Mouse (Mus musculus): Measurements from ENCODE around the gene Tpcn2. TPM values are rescaled to one million over a fixed set of nuclear protein-coding genes. Genes with fewer than 3 reads are reported as not detected.

Gene Tpcn2
- total and polyA plus RNA-seq, 2 experiments = 1.9 to 5.0 TPM

- DNase-seq (ENCODE audit: extremely low read depth, low read depth, low spot score) = no peak
- H3K27me3 ChIP-seq (ENCODE audit: control insufficient read depth, insufficient read depth, low read length) = no peaks in the 10 kb centered on the region
- H3K36me3 ChIP-seq (ENCODE audit: control insufficient read depth, insufficient read depth, low read length) = no peaks in the 10 kb centered on the region
- no peak overlapping the region for H3K27ac ChIP-seq (replicated peaks; ENCODE audit: insufficient read depth, low read depth, low read length)
- no peaks in the 10 kb centered on the region for H3K4me1 ChIP-seq (ENCODE audit: control insufficient read depth, insufficient read depth, low read length)
- no peaks in the 10 kb centered on the region for H3K79me2 ChIP-seq (ENCODE audit: control insufficient read depth, insufficient read depth, low read length)
- H3K4me3 ChIP-seq (ENCODE audit: insufficient read depth, low read depth, low read length) = no peak overlapping the region
- no peak overlapping the region for H3K9ac ChIP-seq (ENCODE audit: low read depth, low read length)
- TF ChIP-seq CTCF (IDR thresholded peaks at IDR 0.05; ENCODE audit: low read depth, low read length) = no peak
- TF ChIP-seq POLR2A (IDR thresholded peaks at IDR 0.05; ENCODE audit: extremely low read depth, insufficient read depth, low read length) = no peak
- 54% methylated on average over 4 of the region's 4 CpGs for WGBS
These were observed 25.1 kb upstream of the Tpcn2 start for GRCm38 (mm10) chr7:145308866-145309265.

GRCm38 (mm10) chr7:145308061-145308675 is 24.4 kb upstream of the Tpcn2 start:
- peak; percentile 12 for DNase-seq (ENCODE audit: extremely low read depth, low read depth, low spot score)
- Histone ChIP-seq H3K36me3 (ENCODE audit: control insufficient read depth, insufficient read depth, low read length) (no peaks in the 10 kb centered on the region), H3K4me1 (ENCODE audit: control insufficient read depth, insufficient read depth, low read length) (no peaks in the 10 kb centered on the region), H3K9ac (ENCODE audit: low read depth, low read length) (no peak overlapping the region), H3K79me2 (ENCODE audit: control insufficient read depth, insufficient read depth, low read length) (no peaks in the 10 kb centered on the region), H3K27ac (replicated peaks; ENCODE audit: insufficient read depth, low read depth, low read length) (no peak overlapping the region), H3K4me3 (ENCODE audit: insufficient read depth, low read depth, low read length) (no peak overlapping the region), H3K27me3 (ENCODE audit: control insufficient read depth, insufficient read depth, low read length) (no peaks in the 10 kb centered on the region)
- 72% methylated on average over 30 of the region's 30 CpGs for WGBS
- no peak for TF ChIP-seq POLR2A (IDR thresholded peaks at IDR 0.05; ENCODE audit: extremely low read depth, insufficient read depth, low read length)
- no peak for TF ChIP-seq CTCF (IDR thresholded peaks at IDR 0.05; ENCODE audit: low read depth, low read length)

GRCm38 (mm10) chr7:145307636-145308035 is 23.8 kb upstream of the Tpcn2 start:
- 89% methylated on average over 10 of the region's 10 CpGs for WGBS
- Histone ChIP-seq H3K79me2 (ENCODE audit: control insufficient read depth, insufficient read depth, low read length) (no peaks in the 10 kb centered on the region), H3K4me3 (ENCODE audit: insufficient read depth, low read depth, low read length) (no peak overlapping the region), H3K9ac (ENCODE audit: low read depth, low read length) (no peak overlapping the region), H3K27ac (replicated peaks; ENCODE audit: insufficient read depth, low read depth, low read length) (no peak overlapping the region), H3K27me3 (ENCODE audit: control insufficient read depth, insufficient read depth, low read length) (no peaks in the 10 kb centered on the region), H3K4me1 (ENCODE audit: control insufficient read depth, insufficient read depth, low read length) (no peaks in the 10 kb centered on the region), H3K36me3 (ENCODE audit: control insufficient read depth, insufficient read depth, low read length) (no peaks in the 10 kb centered on the region)
- TF ChIP-seq POLR2A (IDR thresholded peaks at IDR 0.05; ENCODE audit: extremely low read depth, insufficient read depth, low read length) (no peak), CTCF (IDR thresholded peaks at IDR 0.05; ENCODE audit: low read depth, low read length) (no peak)
- DNase-seq (ENCODE audit: extremely low read depth, low read depth, low spot score) = no peak

GRCm38 (mm10) chr7:145304153-145304552 is 20.3 kb upstream of the Tpcn2 start:
- Histone ChIP-seq H3K4me3 (ENCODE audit: insufficient read depth, low read depth, low read length) (no peak overlapping the region), H3K79me2 (ENCODE audit: control insufficient read depth, insufficient read depth, low read length) (no peaks in the 10 kb centered on the region), H3K9ac (ENCODE audit: low read depth, low read length) (no peak overlapping the region), H3K4me1 (ENCODE audit: control insufficient read depth, insufficient read depth, low read length) (no peaks in the 10 kb centered on the region), H3K36me3 (ENCODE audit: control insufficient read depth, insufficient read depth, low read length) (no peaks in the 10 kb centered on the region), H3K27ac (replicated peaks; ENCODE audit: insufficient read depth, low read depth, low read length) (no peak overlapping the region), H3K27me3 (ENCODE audit: control insufficient read depth, insufficient read depth, low read length) (no peaks in the 10 kb centered on the region)
- DNase-seq (ENCODE audit: extremely low read depth, low read depth, low spot score) = no peak
- WGBS = 75% methylated on average over 2 of the region's 2 CpGs
- TF ChIP-seq POLR2A (IDR thresholded peaks at IDR 0.05; ENCODE audit: extremely low read depth, insufficient read depth, low read length) (no peak), CTCF (IDR thresholded peaks at IDR 0.05; ENCODE audit: low read depth, low read length) (no peak)

- no peaks in the 10 kb centered on the region for H3K79me2 ChIP-seq (ENCODE audit: control insufficient read depth, insufficient read depth, low read length)
- peak; percentile 4 for DNase-seq (ENCODE audit: extremely low read depth, low read depth, low spot score)
- H3K4me3 ChIP-seq (ENCODE audit: insufficient read depth, low read depth, low read length) = no peak overlapping the region
- no peak overlapping the region for H3K9ac ChIP-seq (ENCODE audit: low read depth, low read length)
- H3K4me1 ChIP-seq (ENCODE audit: control insufficient read depth, insufficient read depth, low read length) = no peaks in the 10 kb centered on the region
- no peaks in the 10 kb centered on the region for H3K36me3 ChIP-seq (ENCODE audit: control insufficient read depth, insufficient read depth, low read length)
- H3K27me3 ChIP-seq (ENCODE audit: control insufficient read depth, insufficient read depth, low read length) = no peaks in the 10 kb centered on the region
- TF ChIP-seq POLR2A (IDR thresholded peaks at IDR 0.05; ENCODE audit: extremely low read depth, insufficient read depth, low read length) (no peak), CTCF (IDR thresholded peaks at IDR 0.05; ENCODE audit: low read depth, low read length) (no peak)
- 34% methylated on average over 20 of the region's 20 CpGs for WGBS
- no peak overlapping the region for H3K27ac ChIP-seq (replicated peaks; ENCODE audit: insufficient read depth, low read depth, low read length)
These were observed 18.9 kb upstream of the Tpcn2 start for GRCm38 (mm10) chr7:145302488-145303285.
